Mouse (Mus musculus) liver, embryonic 18 days (tissue): Measurements from ENCODE around the gene Ccdc163. TPM values are rescaled to one million over a fixed set of nuclear protein-coding genes. Genes with fewer than 3 reads are reported as not detected.

Experiments used
- polyA plus RNA-seq: library from polyadenylated mRNA; depleted of rRNA; stranded (reverse); fragments of >200 nt; gene quantifications from 2 replicates; pipeline ENCODE4 v1.2.3, GENCODE M21; 2012; rRNA removed

The Ccdc163 gene
- polyA plus RNA-seq = 17.1 and 20.6 TPM in 2 replicates

DNA sequence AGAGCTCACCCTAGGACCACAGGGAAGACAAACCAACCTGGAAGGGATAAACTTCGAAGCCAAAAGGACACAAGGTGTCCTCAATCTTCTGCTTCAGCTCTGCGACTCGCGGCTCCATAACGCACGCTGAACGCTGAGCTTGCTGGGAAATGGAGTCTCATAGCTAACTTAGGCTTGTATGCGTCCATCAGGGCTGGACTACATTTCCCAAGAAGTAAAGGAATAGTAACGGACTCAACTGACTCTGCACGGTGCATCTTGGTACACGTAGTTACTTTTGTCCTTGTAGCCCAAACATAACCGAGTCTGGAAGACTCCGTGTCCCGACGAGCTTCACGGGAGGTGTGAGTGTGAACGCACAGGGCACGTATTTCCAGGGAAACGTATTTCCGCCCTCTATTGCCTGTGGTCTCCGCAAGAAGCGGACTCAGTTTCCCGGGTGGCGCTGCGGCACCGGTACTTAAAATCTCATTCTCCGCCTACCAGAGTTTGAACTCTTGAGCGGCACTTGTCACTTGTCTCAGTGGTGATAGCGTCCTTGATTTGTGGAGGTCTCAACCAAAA lies at the start of gene Ccdc163, which contains the start of gene Mmachc:
Ccdc163 (plus strand) TSS at position 309 of the 564 bp plus-strand sequence.
Mmachc (minus strand) TSS at position 206 of the 564 bp plus-strand sequence.

DNA sequence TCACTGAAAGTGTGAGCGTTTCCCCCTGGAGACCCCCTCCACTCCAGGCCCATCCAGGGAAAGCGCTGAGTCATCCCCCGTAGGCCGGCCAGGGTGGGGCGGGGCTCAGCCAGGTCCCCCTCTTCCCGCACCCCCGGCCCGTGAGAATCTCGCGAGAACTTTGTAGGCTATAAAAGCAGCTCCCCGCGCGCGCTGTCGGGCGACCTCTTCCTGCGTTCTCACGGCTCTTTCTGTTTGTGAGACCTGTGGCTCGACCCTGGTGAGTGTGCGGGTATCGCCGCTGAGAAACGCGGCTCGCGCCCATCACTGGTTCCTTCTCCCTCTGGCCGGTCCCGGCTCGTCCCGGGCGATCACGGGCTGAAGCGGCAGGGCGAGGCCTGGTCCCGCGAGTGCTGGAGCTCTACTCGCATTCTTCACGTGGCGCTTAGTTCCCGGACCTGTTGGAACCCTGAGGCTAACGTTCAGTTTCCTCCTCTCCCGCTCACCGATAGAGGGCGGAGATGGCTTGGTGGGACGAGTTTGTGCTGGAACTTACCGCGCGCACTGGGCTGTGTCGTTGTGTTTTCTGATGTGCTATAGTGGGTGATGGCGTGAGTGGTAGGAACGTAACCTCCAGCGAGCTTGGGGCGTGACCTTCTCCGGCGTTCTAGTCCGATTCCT lies 22.8 kb upstream of the Ccdc163 start, which contains the start of gene Prdx1:
Prdx1 (plus strand) TSS at position 143 of the 660 bp plus-strand sequence.

DNA sequence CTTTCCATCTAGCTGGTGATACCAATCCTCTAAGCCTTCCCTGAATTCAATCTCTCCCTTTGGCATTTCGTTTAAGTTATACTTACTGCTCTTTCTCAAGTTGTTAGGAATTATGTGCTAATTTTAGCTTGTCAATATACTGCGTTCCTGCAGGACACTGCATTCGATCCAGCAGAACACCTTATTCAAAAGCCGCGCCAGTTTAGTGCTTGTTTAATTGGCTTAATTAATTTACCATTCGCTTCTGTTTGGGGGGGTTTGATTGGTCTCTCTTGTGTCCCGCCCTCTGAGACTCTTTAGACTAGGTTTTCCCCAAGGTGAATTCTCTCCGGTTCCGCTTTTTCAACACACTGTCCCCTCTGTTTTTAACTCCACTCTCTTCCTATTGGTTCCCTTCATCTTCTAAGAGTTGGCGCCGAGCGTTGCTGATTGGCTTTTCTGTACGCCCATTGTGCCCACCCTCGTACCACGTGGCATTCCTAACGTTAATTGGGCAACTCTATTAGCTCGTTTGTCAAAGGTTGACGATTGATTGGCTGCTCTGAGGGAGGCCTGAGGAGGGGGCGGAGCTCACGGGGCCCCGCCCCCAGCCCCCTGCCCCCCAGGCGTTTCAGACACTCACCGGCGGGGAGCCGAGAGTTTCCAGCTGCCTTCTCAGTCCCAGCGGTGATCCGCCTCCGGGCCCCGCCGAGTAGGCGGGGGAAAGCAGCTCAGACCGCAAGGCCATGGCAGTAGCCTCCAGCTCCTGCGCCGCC lies 12.2 kb downstream of the Ccdc163 start, which contains the start of gene Tesk2:
Tesk2 (plus strand) TSS at position 606 of the 755 bp plus-strand sequence.

Other genes with a start within 250 kb of the Ccdc163 start
- 6.7 and 8.6 TPM in 2 replicates for gene Mast2, start 244.3 kb upstream of the Ccdc163 start, polyA plus RNA-seq
- 4.6 and 4.7 TPM in 2 replicates for gene Ipp, start 201.0 kb upstream of the Ccdc163 start, polyA plus RNA-seq
- 6.6 and 7.1 TPM in 2 replicates for gene Tmem69, start 152.6 kb upstream of the Ccdc163 start, polyA plus RNA-seq
- gene Gpbp1l1, start 150.9 kb upstream of the Ccdc163 start, polyA plus RNA-seq = 26.6 TPM in 2 replicates
- 3.4 and 3.9 TPM in 2 replicates for gene Ccdc17, start 111.9 kb upstream of the Ccdc163 start, polyA plus RNA-seq
- 20.1 TPM in 2 replicates for gene Nasp, start 80.6 kb upstream of the Ccdc163 start, polyA plus RNA-seq
- gene Akr1a1, start 56.8 kb upstream of the Ccdc163 start, polyA plus RNA-seq = 277 and 296 TPM in 2 replicates
- gene Prdx1, start 23.0 kb upstream of the Ccdc163 start, polyA plus RNA-seq = 463 and 613 TPM in 2 replicates
- gene Mmachc, start 103 bp upstream of the Ccdc163 start, polyA plus RNA-seq = 7.0 and 7.4 TPM in 2 replicates
- gene Tesk2, start 12.4 kb downstream of the Ccdc163 start, polyA plus RNA-seq = 4.7 and 4.9 TPM in 2 replicates
- gene Toe1, start 99.1 kb downstream of the Ccdc163 start, polyA plus RNA-seq = 9.7 and 11.0 TPM in 2 replicates
- 2.8 and 3.1 TPM in 2 replicates for gene Mutyh, start 99.2 kb downstream of the Ccdc163 start, polyA plus RNA-seq
- gene Hpdl, start 113.2 kb downstream of the Ccdc163 start, polyA plus RNA-seq = 0.06 and 0.07 TPM in 2 replicates
- gene Zswim5, start 168.9 kb downstream of the Ccdc163 start, polyA plus RNA-seq = 0.05 and 0.07 TPM in 2 replicates